ENCODE assay signal across 8 mouse cellular contexts in the genomic region with DNA sequence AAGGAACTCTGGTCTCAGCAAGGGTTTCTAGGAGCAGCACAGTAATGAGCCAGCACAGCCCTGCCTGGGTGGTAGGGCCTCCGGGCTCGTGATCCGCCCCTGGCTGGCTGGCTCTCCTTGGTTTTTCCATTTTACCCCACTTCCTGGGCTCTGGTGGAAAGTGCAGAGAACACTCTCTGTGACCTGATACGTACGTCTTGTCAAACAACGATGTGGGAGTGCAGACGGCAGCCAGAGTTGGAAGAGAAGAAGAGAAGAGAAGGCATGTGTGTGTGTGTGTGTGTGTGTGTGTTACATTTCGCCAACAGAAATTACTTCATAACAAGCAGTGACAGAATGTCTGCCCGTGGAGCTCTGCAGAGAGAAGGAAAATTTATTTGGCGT.
A peak's percentile ranks its signal among the peaks of the same experiment; 100 is the strongest.
DNase-seq lines count a peak whose midpoint lies in the region; ATAC-seq lines count a peak whose summit lies in the region.

No protein-coding gene starts in this region.

- no peaks in the 10 kb centered on the region for H3K36me3 ChIP-seq in hindbrain, embryonic 15.5 days
- no peaks in the 10 kb centered on the region for H3K36me3 ChIP-seq in hindbrain, embryonic 11.5 days (ENCODE audit: control insufficient read depth, insufficient read depth, low read length)
- H3K36me3 ChIP-seq in embryonic facial prominence, embryonic 12.5 days: no peaks in the 10 kb centered on the region
- no peaks in the 10 kb centered on the region for H3K36me3 ChIP-seq in intestine, embryonic 14.5 days (ENCODE audit: control insufficient read depth, insufficient read depth, low read length)

- H3K9ac ChIP-seq in hindbrain, embryonic 15.5 days: no peak overlapping the region
- H3K9ac ChIP-seq in hindbrain, embryonic 11.5 days (ENCODE audit: low read depth, low read length): no peak overlapping the region
- no peak overlapping the region for H3K9ac ChIP-seq in embryonic facial prominence, embryonic 12.5 days
- H3K9ac ChIP-seq in intestine, embryonic 14.5 days (ENCODE audit: low read length): no peak overlapping the region

- H3K4me2 ChIP-seq in hindbrain, embryonic 15.5 days: no peak overlapping the region
- H3K4me2 ChIP-seq in hindbrain, embryonic 11.5 days (replicated peaks; ENCODE audit: low read depth, low read length): no peak overlapping the region
- peak overlapping the region; percentile 31 for H3K4me2 ChIP-seq in embryonic facial prominence, embryonic 12.5 days (replicated peaks)
- peak overlapping the region; percentile 11 for H3K4me2 ChIP-seq in intestine, embryonic 14.5 days (ENCODE audit: low read length)

- no peak overlapping the region for H3K4me3 ChIP-seq in hindbrain, embryonic 15.5 days
- no peak overlapping the region for H3K4me3 ChIP-seq in hindbrain, embryonic 11.5 days (ENCODE audit: low read depth, low read length)
- H3K4me3 ChIP-seq in embryonic facial prominence, embryonic 12.5 days: no peak overlapping the region
- H3K4me3 ChIP-seq in intestine, embryonic 14.5 days (ENCODE audit: low read depth, low read length): no peak overlapping the region

- 49% methylated on average over 10 of the region's 10 CpGs for WGBS in hindbrain, embryonic 15.5 days
- 66% methylated on average over 10 of the region's 10 CpGs for WGBS in hindbrain, embryonic 11.5 days
- 23% methylated on average over 10 of the region's 10 CpGs for WGBS in embryonic facial prominence, embryonic 12.5 days
- WGBS in intestine, embryonic 14.5 days: 12% methylated on average over 10 of the region's 10 CpGs

- H3K27me3 ChIP-seq in hindbrain, embryonic 15.5 days: no peaks in the 10 kb centered on the region
- H3K27me3 ChIP-seq in hindbrain, embryonic 11.5 days (ENCODE audit: control insufficient read depth, insufficient read depth, low read length): no peaks in the 10 kb centered on the region
- H3K27me3 ChIP-seq in embryonic facial prominence, embryonic 12.5 days: no peaks in the 10 kb centered on the region
- no peaks in the 10 kb centered on the region for H3K27me3 ChIP-seq in intestine, embryonic 14.5 days (replicated peaks; ENCODE audit: control insufficient read depth, insufficient read depth, low read length)

- no peak for DNase-seq in hindbrain, embryonic 11.5 days (ENCODE audit: low spot score)
- DNase-seq in intestine, embryonic 14.5 days (ENCODE audit: low spot score): peak; percentile 72
- peak; percentile 77 for DNase-seq in lung, postnatal 10 days
- no peak for DNase-seq in layer of hippocampus, adult 9-10 months (ENCODE audit: low spot score)
- DNase-seq in spleen, postnatal 10 days (ENCODE audit: low spot score in 2 of 2): no peak
- DNase-seq in c-Kit-positive CD71-positive TER-119-positive erythroid progenitor cells, embryonic 14.5 days (ENCODE audit: low spot score): no peak

- H3K4me1 ChIP-seq in hindbrain, embryonic 15.5 days (replicated peaks): peaks cover 14% of the 10 kb centered on the region
- H3K4me1 ChIP-seq in hindbrain, embryonic 11.5 days (replicated peaks; ENCODE audit: control insufficient read depth, insufficient read depth, low read length): no peaks in the 10 kb centered on the region
- H3K4me1 ChIP-seq in embryonic facial prominence, embryonic 12.5 days: peaks cover 24% of the 10 kb centered on the region
- H3K4me1 ChIP-seq in intestine, embryonic 14.5 days (replicated peaks; ENCODE audit: control insufficient read depth, insufficient read depth, low read length): peaks cover 18% of the 10 kb centered on the region

- H3K27ac ChIP-seq in hindbrain, embryonic 15.5 days (replicated peaks): peak overlapping the region; percentile 49
- H3K27ac ChIP-seq in hindbrain, embryonic 11.5 days (ENCODE audit: low read depth, low read length): no peak overlapping the region
- H3K27ac ChIP-seq in embryonic facial prominence, embryonic 12.5 days: peak overlapping the region; percentile 81
- H3K27ac ChIP-seq in intestine, embryonic 14.5 days (ENCODE audit: low read depth): peak overlapping the region; percentile 66

- peak; percentile 42; the same call in 1 of the 2 replicates for ATAC-seq in hindbrain, embryonic 15.5 days (ENCODE audit: low FRiP score, low read depth)
- ATAC-seq in hindbrain, embryonic 11.5 days (ENCODE audit: low FRiP score): no peak
- ATAC-seq in embryonic facial prominence, embryonic 12.5 days (ENCODE audit: insufficient number of reproducible peaks, insufficient read depth, low FRiP score, low TSS enrichment): peak; percentile 81
- peak; percentile 74 for ATAC-seq in intestine, embryonic 14.5 days (replicated peaks; ENCODE audit: low FRiP score, low TSS enrichment, low read depth)

- H3K9me3 ChIP-seq in hindbrain, embryonic 15.5 days: no peaks in the 10 kb centered on the region
- no peaks in the 10 kb centered on the region for H3K9me3 ChIP-seq in hindbrain, embryonic 11.5 days (ENCODE audit: control insufficient read depth, low read length)
- no peaks in the 10 kb centered on the region for H3K9me3 ChIP-seq in embryonic facial prominence, embryonic 12.5 days
- H3K9me3 ChIP-seq in intestine, embryonic 14.5 days (ENCODE audit: control insufficient read depth, low read length): no peaks in the 10 kb centered on the region

Comparison
In these comparisons a context has a peak if more than half of its experiments do, and no peak if none do; other contexts are left out.
1. H3K4me2 ChIP-seq: peak in embryonic facial prominence, embryonic 12.5 days (single experiment) and intestine, embryonic 14.5 days (single experiment); none in hindbrain, embryonic 15.5 days (single experiment) and hindbrain, embryonic 11.5 days (single experiment).
2. DNase-seq: peak in intestine, embryonic 14.5 days (single experiment) and lung, postnatal 10 days (single experiment); none in hindbrain, embryonic 11.5 days (single experiment), layer of hippocampus, adult 9-10 months (single experiment), spleen, postnatal 10 days (0 of 2) and c-Kit-positive CD71-positive TER-119-positive erythroid progenitor cells, embryonic 14.5 days (single experiment).